Mouse (Mus musculus) ES-CJ7 (cell line): Measurements from ENCODE around the gene Plin2.

ENCODE experiments used
- DNase-seq: peaks from one replicate; pipeline ENCODE4 v3.0.0; 2011; ENCODE audit warnings: low read depth, low spot score

Gene Plin2

DNA sequence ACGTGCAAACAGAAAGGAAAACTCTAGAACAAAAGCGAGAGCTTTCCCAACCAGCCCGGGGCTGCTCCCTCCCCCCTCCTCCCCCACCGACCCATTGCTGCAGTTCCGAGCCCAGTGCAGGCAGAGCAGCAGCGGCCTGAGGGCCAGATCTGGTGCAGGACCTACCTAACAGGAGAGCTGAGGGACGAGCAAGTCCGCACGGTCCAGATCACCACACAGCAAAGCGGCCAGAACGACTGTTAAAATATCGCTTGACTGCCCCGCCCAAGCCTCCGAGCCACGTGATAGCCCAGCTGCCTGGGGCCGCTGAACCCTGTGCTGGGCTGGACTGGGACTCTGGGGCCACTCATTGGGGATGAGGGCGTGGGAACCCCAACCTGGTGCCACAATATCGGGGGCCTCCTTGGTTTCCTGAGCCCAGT is at the start of gene Plin2:
Gene Plin2, minus strand, starts transcription at position 281 of the 422 bp plus-strand sequence.
- no peak for DNase-seq

DNA sequence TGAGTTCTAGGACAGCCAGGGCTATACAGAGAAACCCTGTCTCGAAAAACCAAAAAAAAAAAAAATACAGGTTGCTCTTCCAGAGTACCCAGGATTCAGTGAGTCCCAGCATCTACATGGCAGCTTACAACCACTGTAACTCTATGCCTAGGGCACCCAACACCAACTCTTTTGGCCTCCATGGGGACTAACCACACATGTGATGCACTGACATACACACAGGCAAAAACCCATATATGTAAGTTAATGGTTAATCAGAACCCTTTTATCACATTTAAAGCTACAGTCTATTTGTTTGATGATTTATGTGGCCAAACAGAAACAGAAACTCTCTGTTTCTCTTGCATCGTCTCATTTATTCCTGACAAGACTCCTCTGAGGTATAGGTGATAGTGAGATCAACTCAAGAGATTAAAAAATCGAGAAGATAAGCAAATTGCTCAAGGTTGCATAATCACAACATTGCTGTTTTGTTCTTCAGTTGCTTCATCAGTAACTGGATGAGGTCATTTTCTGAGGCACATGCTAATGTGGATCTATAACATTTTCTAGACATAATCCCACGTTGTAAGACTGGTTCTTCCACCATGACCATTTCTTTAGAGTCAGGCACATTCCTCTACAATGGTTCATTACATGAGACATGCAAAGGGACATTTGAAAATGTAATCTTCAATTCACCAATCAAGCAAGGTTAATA is 49.2 kb upstream of the Plin2 start:
- DNase-seq: no peak

DNA sequence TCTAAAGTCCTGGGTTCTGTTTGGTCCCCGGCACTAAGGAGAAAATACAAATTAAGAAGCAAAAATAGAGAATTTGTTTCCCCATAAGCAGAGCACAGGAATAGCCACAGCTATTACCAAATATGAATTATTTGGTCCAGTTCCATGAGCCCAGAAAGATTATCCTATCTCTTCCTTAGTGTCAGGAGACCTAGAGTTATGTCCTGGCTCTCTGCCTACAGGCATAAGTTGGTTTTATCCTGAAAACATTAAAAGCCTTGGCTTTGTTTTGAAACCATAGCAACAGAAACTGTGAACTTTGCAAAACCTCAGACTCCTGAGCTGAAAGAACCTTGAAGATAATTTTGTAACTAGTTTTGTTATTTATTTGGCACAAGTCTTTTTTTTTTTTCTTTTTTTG is 47.3 kb upstream of the Plin2 start:
- no peak for DNase-seq

DNA sequence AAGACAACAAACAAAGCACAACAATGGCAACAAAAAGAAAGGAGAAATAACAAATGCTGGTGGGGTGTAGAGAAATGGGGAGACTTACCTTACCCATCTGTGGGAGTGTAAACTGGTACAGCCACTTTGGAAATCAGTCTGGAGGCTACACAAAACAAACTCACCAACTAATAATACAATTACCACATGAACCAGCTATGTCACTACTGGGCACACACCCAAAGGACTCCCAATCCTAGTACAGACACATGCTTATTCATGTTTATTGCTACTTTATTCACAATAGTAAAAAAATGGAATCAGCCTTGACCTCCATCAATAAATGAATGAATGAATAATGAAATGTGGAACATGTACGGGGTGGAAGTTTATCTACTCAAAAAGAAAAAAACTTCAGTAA is 45.5 kb upstream of the Plin2 start:
- no peak for DNase-seq

DNA sequence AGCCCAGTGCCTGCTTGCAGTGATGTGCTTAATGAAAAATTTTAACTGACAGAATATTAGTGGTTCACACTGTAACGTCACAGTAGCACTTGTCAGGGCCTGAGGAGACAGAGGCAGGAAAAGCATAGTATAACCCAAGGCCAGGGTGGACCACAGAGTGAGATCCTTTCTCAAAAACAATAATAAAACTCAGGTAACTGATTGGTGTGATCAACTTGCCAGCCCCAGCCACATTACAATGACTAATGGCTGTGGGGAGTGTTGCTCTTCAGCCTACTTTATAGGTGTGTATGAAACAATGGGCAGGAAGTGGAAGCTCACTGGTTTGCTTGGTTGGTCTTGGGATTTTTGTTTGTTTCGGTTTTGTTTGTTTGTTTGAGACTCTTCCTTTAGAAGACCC is 43.7 kb upstream of the Plin2 start:
- DNase-seq: no peak

DNA sequence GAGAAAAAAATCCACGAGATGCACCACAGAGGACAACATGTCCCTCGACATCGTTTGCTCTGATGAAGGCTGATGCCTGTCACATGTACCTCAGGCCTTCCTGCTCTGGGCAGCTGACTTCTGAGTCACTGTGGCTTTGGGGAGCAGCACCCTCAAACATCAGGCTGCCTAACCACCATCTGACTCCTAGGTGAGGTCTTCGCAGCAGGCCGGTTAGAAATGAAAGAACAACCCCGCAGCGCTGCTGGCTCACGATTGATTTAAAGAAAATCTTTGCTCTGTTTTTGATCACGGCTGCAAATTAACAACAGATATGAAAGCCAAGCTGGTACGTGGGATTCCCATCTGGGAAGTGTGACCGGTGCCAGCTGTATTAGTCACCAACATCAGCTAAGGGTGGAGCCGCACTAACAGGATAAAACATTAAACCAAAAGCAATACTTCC is 42.9 kb upstream of the Plin2 start:
- DNase-seq: no peak

DNA sequence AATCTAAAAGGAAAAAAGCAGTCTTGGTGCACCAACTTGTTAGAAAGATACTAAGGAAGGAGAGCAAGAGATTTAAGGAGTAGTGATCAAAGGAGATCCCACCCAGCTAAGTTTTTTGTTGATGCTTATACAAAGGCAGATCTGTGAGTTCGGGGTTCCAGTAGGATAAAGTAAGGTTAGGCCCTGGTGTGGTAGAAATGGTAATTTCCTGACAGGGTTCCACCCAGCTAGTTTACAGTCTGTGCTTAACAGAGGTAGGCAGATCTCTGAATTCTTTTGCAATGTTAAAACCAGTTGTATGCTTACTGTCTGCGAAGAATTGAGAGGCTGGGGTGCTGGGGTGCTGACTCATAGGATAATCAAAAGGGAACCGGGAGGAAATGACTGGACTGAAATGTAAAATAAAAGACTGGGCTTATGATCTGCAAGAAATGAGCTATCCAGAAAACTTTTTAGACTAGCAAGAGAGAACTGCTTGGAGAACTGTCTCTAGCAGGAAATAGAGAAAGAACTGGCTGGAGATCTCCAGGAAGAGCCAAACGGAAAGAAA is 40.9 kb upstream of the Plin2 start:
- peak; percentile 22 for DNase-seq

DNA sequence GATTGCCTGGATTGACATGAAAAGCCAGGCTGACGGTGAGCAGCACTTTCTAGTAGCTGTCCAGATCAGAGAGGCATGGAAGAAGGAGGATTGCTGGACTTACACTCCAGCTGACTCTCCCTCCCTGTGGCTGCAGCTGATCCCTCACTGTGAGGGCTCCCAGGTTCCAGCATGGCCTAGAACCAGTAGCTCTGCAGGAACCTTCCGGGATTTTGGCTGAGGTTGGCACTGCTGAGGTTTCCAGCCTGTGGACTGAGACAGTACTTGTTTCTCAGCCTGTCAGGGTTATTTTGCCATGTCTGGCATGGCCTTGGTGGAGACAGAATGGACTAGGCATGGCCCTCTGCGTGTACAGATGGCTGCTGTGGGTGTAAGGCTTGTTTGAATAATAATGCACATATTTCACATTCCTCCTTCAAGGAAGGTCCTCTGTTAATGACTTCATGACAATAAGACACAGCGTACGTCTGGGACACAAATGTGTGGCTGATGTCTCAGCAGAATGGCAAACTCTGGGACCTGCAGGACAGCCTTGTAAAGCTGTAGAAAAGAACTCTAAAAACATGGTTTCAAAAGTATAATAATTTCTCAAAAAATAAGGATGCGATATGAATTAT is 40.3 kb upstream of the Plin2 start:
- DNase-seq: peak; percentile 27

DNA sequence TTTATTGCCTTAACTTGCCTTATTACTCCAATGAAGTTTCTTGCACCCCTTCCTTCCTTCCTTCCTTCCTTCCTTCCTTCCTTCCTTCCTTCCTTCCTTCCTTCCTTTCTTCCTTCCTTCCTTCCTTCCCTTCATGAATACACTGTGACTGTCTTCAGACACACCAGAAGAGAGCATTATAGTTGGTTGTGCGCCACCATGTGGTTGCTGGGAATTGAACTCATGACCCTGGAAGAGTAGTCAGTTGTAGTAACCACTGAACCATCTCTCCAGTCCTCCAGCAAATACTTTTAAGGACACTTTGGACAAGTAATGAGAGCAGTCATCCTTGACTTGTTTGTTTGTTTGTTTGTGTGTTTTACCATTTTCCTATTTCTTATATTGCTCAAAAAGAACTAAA is 38.9 kb upstream of the Plin2 start:
- DNase-seq: peak; percentile 18

DNA sequence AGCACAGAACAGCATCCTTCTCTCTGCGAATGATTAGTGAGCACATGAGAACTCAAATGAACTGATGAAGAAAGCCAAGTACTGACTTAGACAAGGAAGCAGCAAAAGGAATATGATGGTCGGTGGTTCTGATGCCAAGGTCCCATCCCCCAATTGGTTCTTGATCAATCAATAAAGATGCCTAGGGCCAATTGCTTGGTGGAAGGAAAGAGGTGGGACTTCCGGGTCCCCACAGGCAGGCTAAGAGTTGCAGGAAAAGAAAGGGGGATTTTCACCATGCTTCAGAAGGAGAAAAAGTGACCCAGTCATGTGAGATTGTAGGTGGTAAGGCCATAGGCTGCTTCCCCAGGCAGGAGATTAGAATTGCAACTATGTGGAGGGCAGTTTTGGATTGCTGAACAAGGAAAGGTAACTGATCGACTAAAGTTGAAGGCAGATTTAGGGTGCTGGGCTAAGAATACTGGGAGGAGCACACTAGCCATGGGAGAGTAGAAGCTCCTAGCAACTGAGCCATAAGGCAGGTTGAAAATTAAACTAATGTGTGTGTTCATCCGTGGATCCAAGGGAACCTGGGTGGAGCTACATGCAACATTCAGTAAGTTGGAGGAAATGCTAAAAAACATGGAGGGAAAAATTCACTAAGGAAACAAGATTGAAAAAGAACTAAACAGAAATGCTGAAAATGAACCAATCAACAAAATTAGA is 29.5 kb upstream of the Plin2 start:
- DNase-seq: no peak

DNA sequence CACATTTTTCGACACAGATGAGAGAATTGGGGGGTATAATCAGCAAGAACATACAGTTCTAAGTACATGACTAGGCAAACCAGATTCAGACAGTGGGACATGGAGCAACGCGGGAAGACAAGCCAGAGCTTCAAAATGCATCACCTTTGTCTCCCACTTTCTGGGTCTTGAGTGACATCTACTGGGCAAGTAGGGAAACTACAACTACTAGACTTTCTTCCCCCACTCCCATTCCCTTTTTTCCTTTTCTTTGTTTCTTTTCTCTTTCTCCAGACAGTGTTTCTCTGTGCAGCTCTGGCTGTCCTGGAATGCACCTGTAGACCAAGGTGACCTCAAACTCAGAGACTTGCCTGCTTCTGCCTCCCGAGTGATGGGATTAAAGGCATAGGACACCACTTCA is 27.0 kb upstream of the Plin2 start:
- DNase-seq: peak; percentile 82

DNA sequence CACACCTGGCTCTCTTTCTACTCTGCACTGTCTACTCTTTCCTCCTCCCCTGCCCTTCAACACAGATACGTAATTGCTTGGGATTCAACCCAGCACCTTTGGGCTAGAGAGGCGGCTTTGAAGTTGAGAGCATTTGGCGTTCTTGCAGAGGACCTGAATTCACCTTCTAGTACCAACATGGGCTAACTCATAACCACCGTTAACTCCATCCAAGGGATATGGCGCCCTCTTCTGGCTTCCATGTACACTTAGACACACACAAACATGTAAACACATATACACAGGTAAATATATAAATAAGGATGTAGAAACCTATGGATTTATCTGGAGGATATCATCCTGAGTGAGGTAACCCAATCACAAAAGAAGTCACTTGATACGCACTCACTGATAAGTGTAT is 25.2 kb upstream of the Plin2 start:
- peak; percentile 85 for DNase-seq

DNA sequence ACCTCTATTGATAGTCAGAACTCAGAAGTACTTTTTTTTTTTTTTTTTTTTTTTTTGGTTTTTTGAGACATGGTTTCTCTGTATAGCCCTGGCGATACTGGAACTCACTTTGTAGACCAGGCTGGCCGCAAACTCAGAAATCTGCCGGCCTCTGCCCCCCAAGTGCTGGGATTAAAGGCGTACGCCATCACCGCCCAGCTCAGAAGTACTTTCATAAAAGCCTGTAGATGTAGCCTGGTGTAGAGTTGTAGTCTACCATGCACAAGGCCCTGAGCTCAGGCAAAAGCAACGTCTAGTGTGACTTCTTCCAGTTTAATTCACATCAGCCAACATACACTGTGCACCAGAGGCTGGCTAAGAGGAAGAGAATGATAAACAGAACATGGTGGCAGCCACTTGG is 23.1 kb upstream of the Plin2 start:
- DNase-seq: no peak

DNA sequence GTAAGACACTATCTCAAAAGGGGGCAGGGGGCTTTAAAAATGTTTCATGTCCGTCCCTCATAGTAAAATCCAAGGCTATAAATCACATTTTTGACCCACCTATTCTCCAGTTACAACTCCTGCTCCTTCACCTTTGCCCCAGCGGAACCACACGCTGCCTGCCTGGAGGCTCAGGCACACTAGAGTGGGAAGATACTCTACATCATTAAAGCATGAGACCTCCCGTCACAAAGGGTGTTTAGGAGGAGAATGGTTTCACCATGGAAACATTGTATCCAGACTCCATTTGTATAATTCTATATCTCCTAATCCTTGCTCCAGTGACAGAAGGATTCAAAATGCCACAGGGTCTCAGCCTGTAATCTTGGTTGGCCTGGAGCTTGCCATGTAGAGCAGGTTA is 21.4 kb upstream of the Plin2 start:
- DNase-seq: no peak

DNA sequence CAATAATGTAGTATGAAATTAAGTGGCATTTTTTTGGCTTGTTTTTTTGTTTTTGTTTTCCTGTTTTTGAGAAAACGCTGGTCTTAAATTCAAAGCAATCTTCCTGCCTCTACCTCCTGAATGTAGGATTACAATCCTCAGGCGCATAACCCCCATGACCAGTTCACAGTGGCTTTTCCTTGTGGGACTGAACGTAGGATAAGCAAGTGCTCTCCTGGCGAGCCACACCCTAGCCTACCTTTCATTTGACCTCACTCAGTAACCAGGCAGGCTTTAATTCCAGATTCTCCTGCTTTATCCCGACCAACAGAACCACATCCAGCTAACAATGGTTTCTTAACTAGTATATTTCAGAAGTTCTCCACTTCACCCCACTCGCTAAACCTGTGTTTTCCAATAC is 20.9 kb upstream of the Plin2 start:
- no peak for DNase-seq

DNA sequence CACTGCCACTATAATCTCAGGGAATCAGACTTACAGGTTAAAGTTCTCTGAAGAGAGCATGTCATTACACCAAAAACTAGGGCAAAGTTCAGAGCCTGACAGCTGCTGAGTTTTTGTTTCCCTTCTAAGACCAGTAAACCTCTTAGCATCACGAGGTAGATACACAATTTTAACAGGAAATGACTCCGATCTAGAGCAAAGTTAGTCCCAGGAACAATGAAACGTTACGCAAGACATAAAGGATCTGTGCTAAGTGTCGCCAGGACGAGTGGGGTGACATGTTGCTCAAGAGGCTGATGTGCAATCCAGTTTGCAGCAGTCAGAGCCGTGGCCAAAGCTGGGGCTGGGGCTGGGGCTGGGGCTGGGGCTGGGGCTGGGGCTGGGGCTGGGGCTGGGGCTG is 20.3 kb upstream of the Plin2 start:
- DNase-seq: no peak

DNA sequence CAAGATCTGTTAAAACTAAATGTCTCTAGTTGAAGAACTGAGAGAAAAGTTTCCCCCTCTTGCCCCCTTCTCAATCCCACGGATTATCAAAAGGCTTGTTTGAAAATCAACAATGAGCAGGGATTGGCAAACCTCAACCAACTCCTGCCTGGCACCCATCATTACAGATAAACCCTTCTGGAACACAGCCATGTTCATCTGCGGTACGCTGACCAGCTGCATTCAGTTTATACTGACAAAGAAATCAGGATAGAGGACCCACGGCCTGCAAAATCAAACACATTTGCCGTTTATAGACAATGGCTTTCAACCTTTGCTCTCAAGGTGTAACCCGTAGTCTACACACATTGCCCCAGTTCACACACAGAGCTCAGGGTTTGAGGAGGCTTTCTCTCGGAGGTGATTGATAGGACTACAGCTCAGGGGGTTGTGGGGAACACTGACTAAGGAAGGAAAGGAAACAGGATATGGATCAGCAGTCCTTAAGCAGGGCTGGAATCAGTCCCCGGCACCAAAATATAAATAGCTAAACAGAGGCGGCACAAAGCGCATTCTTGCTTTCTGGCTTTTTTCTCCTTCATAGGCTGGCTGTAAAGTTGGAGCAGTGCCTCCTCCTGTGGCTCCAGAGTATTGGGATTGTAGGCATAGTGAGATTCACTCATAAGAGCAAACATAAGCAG is 19.3 kb upstream of the Plin2 start:
- no peak for DNase-seq

DNA sequence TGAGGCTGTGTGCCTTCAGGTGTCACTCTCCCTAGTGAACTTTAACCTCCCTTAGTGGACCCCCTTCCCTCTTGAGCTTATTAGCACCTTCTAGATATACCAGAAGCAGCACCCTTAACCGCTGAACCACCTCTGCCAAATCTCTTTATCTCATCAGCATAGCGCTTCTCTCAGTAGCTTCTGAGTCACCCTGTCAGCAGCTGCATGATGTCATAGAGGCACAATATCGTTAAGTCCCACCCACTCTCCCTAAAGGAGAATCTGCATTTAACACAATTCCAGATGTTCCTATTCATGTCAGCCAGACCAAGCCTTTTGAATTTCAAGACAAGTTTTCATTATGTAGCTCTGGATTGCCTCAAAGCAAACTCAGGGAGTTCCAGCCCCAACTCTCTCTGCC is 16.7 kb upstream of the Plin2 start:
- no peak for DNase-seq

DNA sequence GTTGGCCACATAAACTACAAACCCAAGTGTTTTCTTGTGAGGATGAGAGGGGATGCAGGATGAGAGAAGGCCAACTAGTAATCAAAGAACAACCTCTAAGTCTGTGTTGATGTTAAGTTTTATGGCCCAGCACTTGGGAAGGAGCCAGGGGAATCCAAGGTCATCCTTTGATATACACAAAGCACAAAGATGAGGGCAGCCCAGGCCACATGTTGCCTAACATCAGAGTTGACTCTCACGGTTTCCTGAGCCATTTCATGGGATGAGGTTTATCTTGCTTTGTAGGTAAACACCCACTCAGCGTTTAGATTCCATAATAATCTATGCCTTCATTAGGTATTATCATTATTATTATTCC is 16.1 kb upstream of the Plin2 start:
- no peak for DNase-seq

DNA sequence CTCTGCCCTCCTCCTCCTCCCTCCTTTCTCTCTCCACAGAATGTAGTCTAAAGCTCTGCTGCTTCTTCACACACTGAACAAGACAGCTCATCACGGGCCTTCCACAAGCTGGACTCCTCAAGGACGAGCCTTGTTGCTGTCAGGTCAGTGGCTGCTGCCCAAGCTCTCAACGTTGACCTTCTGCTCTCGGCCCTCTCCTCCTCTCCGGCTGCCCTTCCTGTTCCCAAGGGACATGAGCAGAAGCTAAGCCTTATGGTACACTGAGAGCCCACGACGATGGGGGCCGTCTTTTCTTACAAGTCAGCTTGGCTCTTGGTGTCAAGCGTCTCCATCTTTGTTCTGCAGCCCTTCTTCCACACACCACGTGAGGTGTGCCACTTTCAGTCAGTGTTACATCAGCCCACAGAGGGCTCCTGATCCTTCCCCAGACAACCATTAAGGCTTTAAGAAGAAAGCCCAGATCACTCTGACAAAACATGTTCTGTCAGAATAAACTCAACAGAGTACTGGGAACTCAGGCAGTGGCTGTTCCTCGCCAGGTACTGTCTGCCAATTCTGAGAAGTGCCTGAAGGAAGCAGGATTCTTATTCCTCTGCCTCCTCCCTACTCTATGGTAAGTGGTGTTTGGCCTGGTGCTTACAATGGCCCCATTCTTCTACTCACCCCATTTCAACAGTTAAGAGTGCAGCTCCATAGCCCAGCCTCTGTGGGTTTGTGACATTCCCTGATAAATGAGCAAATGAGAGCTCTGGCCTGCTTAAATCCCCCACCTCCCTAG is 15.6 kb upstream of the Plin2 start:
- DNase-seq: no peak

DNA sequence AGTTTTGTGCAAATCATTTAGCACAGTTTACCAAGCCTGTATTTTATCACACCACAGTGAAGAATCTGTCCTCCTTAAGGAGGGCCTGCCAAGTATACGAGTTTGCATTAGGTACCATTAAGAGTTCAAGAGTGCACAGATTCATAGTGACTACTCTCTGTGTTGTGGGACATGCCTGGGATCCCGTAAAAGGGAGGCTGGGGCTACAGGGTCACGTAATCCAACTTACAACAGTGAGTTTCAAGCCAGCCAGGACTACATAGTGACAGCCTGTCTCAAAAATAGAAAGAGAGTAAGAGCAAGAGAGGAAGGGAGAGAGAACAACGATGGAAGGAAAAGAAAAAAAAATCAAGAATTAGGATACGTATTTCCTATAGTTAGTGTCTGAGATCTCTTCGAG is 14.9 kb upstream of the Plin2 start:
- no peak for DNase-seq
